Mouse (Mus musculus) testis, postnatal 14 days (tissue): ENCODE results near the gene Aadacl3.

ENCODE experiments used
- DNase-seq: peaks from one replicate; pipeline ENCODE4 v3.0.0; 2021; ENCODE audit warnings: low spot score

Aadacl3 gene

GRCm38 (mm10) chr4:144463656-144464055 is at the start of gene Aadacl3:
TSS of gene Aadacl3 (minus strand) at chr4:144463756.
- DNase-seq: no peak

GRCm38 (mm10) chr4:144506518-144506917 is 43.0 kb upstream of the Aadacl3 start:
- DNase-seq: no peak

- no peak for DNase-seq
Measured at GRCm38 (mm10) chr4:144493331-144493730, 29.8 kb upstream of the Aadacl3 start.

GRCm38 (mm10) chr4:144468091-144468490 is 4.5 kb upstream of the Aadacl3 start:
- no peak for DNase-seq

GRCm38 (mm10) chr4:144465206-144465605 is 1.6 kb upstream of the Aadacl3 start:
- DNase-seq: no peak

- DNase-seq: no peak
Measured at GRCm38 (mm10) chr4:144453217-144453616, 10.3 kb downstream of the Aadacl3 start, which contains the start of gene Gm9944. TSS of gene Gm9944 (minus strand) at chr4:144453317.

GRCm38 (mm10) chr4:144448546-144448945 is 15.0 kb downstream of the Aadacl3 start:
- no peak for DNase-seq

GRCm38 (mm10) chr4:144441582-144441981 is 22.0 kb downstream of the Aadacl3 start:
- no peak for DNase-seq

- DNase-seq: no peak
Measured at GRCm38 (mm10) chr4:144441095-144441494, 22.5 kb downstream of the Aadacl3 start.

GRCm38 (mm10) chr4:144438672-144439071 is 24.9 kb downstream of the Aadacl3 start, which contains the start of gene 1700012P22Rik:
TSS of gene 1700012P22Rik (minus strand) at chr4:144438772.
- no peak for DNase-seq

GRCm38 (mm10) chr4:144433216-144433615 is 30.3 kb downstream of the Aadacl3 start:
- no peak for DNase-seq

- no peak for DNase-seq
Measured at GRCm38 (mm10) chr4:144430723-144431122, 32.8 kb downstream of the Aadacl3 start.

- DNase-seq: no peak
Measured at GRCm38 (mm10) chr4:144428868-144429267, 34.7 kb downstream of the Aadacl3 start.

- no peak for DNase-seq
Measured at GRCm38 (mm10) chr4:144424590-144424989, 39.0 kb downstream of the Aadacl3 start.

- DNase-seq: no peak
Measured at GRCm38 (mm10) chr4:144420644-144421043, 42.9 kb downstream of the Aadacl3 start.

GRCm38 (mm10) chr4:144408290-144408689 is 55.3 kb downstream of the Aadacl3 start, which contains the start of gene Pramef12:
TSS of gene Pramef12 (minus strand) at chr4:144408464.
- DNase-seq: peak; percentile 61

GRCm38 (mm10) chr4:144406261-144406660 is 57.3 kb downstream of the Aadacl3 start:
- DNase-seq: no peak

- peak; percentile 69 for DNase-seq
Measured at GRCm38 (mm10) chr4:144404456-144405086, 59.0 kb downstream of the Aadacl3 start.
